Mouse (Mus musculus) kidney, postnatal 0 days (tissue): ENCODE data around the gene Ak3. TPM values are rescaled to one million over a fixed set of nuclear protein-coding genes. Genes with fewer than 3 reads are reported as not detected.

Source experiments
- ATAC-seq: fragments of 200-750 bp; cut with Nextera tagmentation; replicated peaks from 2 replicates; pipeline ENCODE4 v1.8.0; 2017; ENCODE audit warnings: low read depth, moderate number of reproducible peaks, moderate TSS enrichment, moderate library complexity; ENCODE audit not compliant: low FRiP score
- DNase-seq: peaks from one replicate; pipeline ENCODE4 v3.0.0-alpha.2; 2016; ENCODE audit warnings: low spot score
- H3K27ac ChIP-seq: fragments of 300-500 bp; sonication (generic); 2 replicates; pipeline ENCODE4 v1.5.1; 2014; ENCODE audit warnings: mild to moderate bottlenecking
- H3K27me3 ChIP-seq: fragments of 300-500 bp; sonication (generic); 2 replicates; pipeline ENCODE4 v1.6.1; 2014; ENCODE audit warnings: low read length, mixed read lengths; ENCODE audit not compliant: insufficient read depth
- H3K36me3 ChIP-seq: fragments of 300-500 bp; sonication (generic); 2 replicates; pipeline ENCODE4 v1.6.1; 2014; ENCODE audit warnings: low read length, mixed read lengths; ENCODE audit not compliant: insufficient read depth
- H3K4me1 ChIP-seq: fragments of 300-500 bp; sonication (generic); replicated peaks from 2 replicates; pipeline ENCODE4 v1.6.1; 2014; ENCODE audit warnings: antibody characterized with exemption, low read length, mixed read lengths; ENCODE audit not compliant: insufficient read depth
- H3K4me2 ChIP-seq: fragments of 300-500 bp; sonication (generic); 2 replicates; pipeline ENCODE4 v1.6.1; 2014; ENCODE audit warnings: mild to moderate bottlenecking, low read length, moderate library complexity, mixed read lengths
- H3K4me3 ChIP-seq: fragments of 300-500 bp; sonication (generic); replicated peaks from 2 replicates; pipeline ENCODE4 v1.5.1; 2014; ENCODE audit warnings: low read depth, low read length
- H3K9ac ChIP-seq: fragments of 300-500 bp; sonication (generic); 2 replicates; pipeline ENCODE4 v1.6.1; 2014; ENCODE audit warnings: low read depth, low read length
- H3K9me3 ChIP-seq: fragments of 300-500 bp; sonication (generic); replicated peaks from 2 replicates; pipeline ENCODE4 v1.6.1; 2016; ENCODE audit warnings: low read length, inconsistent platforms, mixed read lengths
- CTCF ChIP-seq: IDR thresholded peaks from 2 replicates; pipeline ENCODE4 v1.5.1; 2016; ENCODE audit warnings: antibody characterized with exemption, low read depth, mild to moderate bottlenecking, moderate library complexity
- WGBS: fragments of 180-500 bp; shearing (Covaris S2); extraction: QIAGEN DNeasy Blood & Tissue Kit; methylation state at CpG from one replicate; pipeline ENCODE4 v1.1.7; 2014; 5-methylcytosine and 5-hydroxymethylcytosine counted together
- polyA plus RNA-seq: library from polyadenylated mRNA; unstranded; fragments of >200 nt; fragmentation: Nextera tagmentation; extraction: Ambion mirVana; gene quantifications from 2 replicates; pipeline ENCODE4 v1.2.1, GENCODE M21; 2015

The Ak3 gene
- polyA plus RNA-seq, 1 experiment from 2014 or later = 105 TPM

- no peaks in the 10 kb centered on the region for H3K9me3 ChIP-seq
- TF ChIP-seq CTCF = peak; percentile 16; the same call in 1 of the 2 replicates
- H3K27me3 ChIP-seq = no peaks in the 10 kb centered on the region
- no peak overlapping the region for H3K27ac ChIP-seq
- H3K36me3 ChIP-seq = 0 out of 2 replicates have a peak, but pooled peaks cover 11% of the 10 kb centered on the region
- H3K4me2 ChIP-seq = no peak overlapping the region
- DNase-seq (no peak), ATAC-seq (no peak; the same call in 1 of the 2 replicates)
- no peak overlapping the region for H3K4me3 ChIP-seq
- no peaks in the 10 kb centered on the region; the same call in 1 of the 2 replicates for H3K4me1 ChIP-seq
- no peak overlapping the region for H3K9ac ChIP-seq
Measured at GRCm38 (mm10) chr19:29039334-29039733, 8.4 kb downstream of the Ak3 start.

GRCm38 (mm10) chr19:29037541-29037940, 10.2 kb downstream of the Ak3 start:
- Histone ChIP-seq H3K9me3 (no peaks in the 10 kb centered on the region), H3K27me3 (no peaks in the 10 kb centered on the region), H3K27ac (no peak overlapping the region), H3K4me3 (no peak overlapping the region), H3K36me3 (0 out of 2 replicates have a peak, but pooled peaks cover 11% of the 10 kb centered on the region), H3K4me1 (no peaks in the 10 kb centered on the region; the same call in 1 of the 2 replicates), H3K4me2 (no peak overlapping the region), H3K9ac (no peak overlapping the region)
- no peak for TF ChIP-seq CTCF
- ATAC-seq = no peak
- no peak for DNase-seq
- 85% methylated on average over 10 of the region's 10 CpGs for WGBS

GRCm38 (mm10) chr19:29037026-29037425, 10.7 kb downstream of the Ak3 start:
- no peak overlapping the region for H3K4me3 ChIP-seq
- TF ChIP-seq CTCF = no peak
- no peak overlapping the region for H3K9ac ChIP-seq
- 89% methylated on average over 5 of the region's 5 CpGs for WGBS
- no peaks in the 10 kb centered on the region for H3K4me1 ChIP-seq
- no peak for DNase-seq
- no peak for ATAC-seq
- 0 out of 2 replicates have a peak, but pooled peaks cover 11% of the 10 kb centered on the region for H3K36me3 ChIP-seq
- no peaks in the 10 kb centered on the region for H3K9me3 ChIP-seq
- H3K27ac ChIP-seq = no peak overlapping the region
- no peak overlapping the region for H3K4me2 ChIP-seq
- H3K27me3 ChIP-seq = no peaks in the 10 kb centered on the region

GRCm38 (mm10) chr19:29032662-29033061, 15.1 kb downstream of the Ak3 start:
- H3K9ac ChIP-seq = no peak overlapping the region
- H3K27me3 ChIP-seq = no peaks in the 10 kb centered on the region
- H3K27ac ChIP-seq = no peak overlapping the region
- H3K36me3 ChIP-seq = 0 out of 2 replicates have a peak, but pooled peaks cover 16% of the 10 kb centered on the region
- H3K4me2 ChIP-seq = no peak overlapping the region
- H3K4me1 ChIP-seq = no peaks in the 10 kb centered on the region
- no peaks in the 10 kb centered on the region for H3K9me3 ChIP-seq
- no peak for ATAC-seq
- H3K4me3 ChIP-seq = no peak overlapping the region
- TF ChIP-seq CTCF = no peak
- no peak for DNase-seq

GRCm38 (mm10) chr19:29031788-29032187, 16.0 kb downstream of the Ak3 start:
- ATAC-seq (no peak), DNase-seq (no peak)
- Histone ChIP-seq H3K9ac (no peak overlapping the region), H3K36me3 (0 out of 2 replicates have a peak, but pooled peaks cover 10% of the 10 kb centered on the region), H3K4me1 (no peaks in the 10 kb centered on the region), H3K9me3 (no peaks in the 10 kb centered on the region), H3K27me3 (no peaks in the 10 kb centered on the region), H3K4me3 (no peak overlapping the region), H3K4me2 (no peak overlapping the region), H3K27ac (no peak overlapping the region)
- WGBS = 92% methylated on average over 3 of the region's 3 CpGs
- no peak for TF ChIP-seq CTCF

GRCm38 (mm10) chr19:29024391-29024947, 23.3 kb downstream of the Ak3 start:
- no peak overlapping the region for H3K4me2 ChIP-seq
- no peak overlapping the region for H3K27ac ChIP-seq
- no peaks in the 10 kb centered on the region for H3K4me1 ChIP-seq
- H3K36me3 ChIP-seq = peaks cover 37% of the 10 kb centered on the region; the same call in 1 of the 2 replicates
- no peak for TF ChIP-seq CTCF
- H3K4me3 ChIP-seq = no peak overlapping the region
- H3K9me3 ChIP-seq = no peaks in the 10 kb centered on the region
- no peak overlapping the region for H3K9ac ChIP-seq
- ATAC-seq = no peak
- no peaks in the 10 kb centered on the region for H3K27me3 ChIP-seq
- no peak for DNase-seq
- whole genome bisulfite sequencing = 83% methylated on average over 11 of the region's 11 CpGs
